Mouse (Mus musculus) brain, embryonic 18.5 days (tissue): ENCODE data around the gene Depp1.

Source experiments
- DNase-seq: peaks from one replicate; pipeline ENCODE4 v3.0.0-alpha.2; 2012; ENCODE audit warnings: low read depth, low spot score

Gene Depp1

DNA sequence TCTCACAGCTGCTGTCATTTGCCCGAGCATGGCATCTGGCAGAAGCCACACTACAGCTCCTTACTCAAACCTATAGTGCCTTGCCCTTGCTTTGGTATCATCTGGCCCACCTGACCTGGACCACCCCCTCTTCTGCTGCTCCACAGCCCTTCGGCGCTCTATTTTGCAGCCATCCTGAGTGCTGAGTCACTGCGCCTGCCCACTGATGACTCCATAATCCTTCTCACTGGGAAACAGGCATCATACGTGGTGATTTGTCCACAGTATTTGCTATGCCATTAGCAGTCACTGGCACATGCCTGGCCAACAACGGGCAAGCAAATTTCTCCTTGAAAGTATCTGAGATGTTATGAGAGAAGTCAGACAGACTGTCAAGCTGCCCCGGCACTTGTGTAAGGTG lies 598 bp upstream of the Depp1 start:
- DNase-seq: no peak

- DNase-seq: no peak
Observed at GRCm38 (mm10) chr6:116651437-116652118, 1.2 kb downstream of the Depp1 start.

DNA sequence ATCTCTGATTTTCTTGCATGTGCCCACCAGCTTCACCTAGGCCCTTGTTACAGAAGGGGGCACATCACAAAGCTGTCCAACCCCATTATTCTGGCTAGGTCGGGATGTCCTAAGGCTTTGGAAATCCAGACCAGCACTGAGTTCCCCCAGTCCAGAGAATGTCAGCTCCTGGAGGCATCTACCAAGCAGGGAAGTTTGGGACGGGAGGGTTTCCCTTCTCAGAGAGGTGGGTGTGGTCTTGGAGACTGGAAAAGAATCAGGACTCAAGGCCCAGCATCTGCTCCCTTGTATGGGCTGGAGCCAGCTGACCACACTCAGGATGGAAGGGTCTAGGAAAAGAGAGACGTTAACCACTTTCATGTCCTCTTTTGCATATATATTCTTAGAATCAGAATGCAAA lies 2.8 kb downstream of the Depp1 start:
- DNase-seq: no peak

DNA sequence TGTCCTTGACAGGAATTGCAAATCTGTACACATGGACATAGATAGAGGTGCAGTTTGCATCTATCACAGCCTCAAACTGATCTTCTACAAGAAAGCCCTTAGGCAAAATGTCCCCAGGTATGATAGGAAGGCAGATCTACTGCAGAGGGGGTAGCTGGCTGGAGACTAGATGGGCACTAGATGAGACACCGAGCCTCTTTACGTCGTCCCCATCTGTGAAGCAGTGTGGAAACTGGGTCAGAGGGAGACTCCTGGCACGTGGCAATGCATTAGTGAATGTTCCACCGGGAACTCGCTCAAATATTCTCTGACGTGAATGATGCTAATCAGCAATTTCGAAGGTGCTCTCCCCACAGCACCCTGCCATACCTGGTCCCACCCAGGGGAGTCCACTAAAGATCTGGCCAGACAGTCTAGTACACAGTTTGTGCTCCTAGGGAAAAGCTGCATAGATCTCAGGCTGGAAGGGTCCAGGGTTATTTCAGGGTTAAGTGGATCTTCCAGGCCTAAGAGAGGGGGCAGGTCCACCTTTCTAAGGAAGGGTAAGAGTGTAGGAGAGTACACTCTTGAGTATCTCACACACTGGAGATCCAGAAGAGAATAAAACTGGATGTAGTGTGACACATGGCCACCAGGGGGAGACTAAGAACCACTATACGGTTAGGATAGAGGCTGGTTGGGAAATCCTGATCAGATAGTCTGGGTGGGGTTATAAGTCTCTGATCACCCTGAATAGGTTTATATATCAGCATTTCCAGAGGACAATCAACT lies 3.5 kb downstream of the Depp1 start:
- DNase-seq: no peak

DNA sequence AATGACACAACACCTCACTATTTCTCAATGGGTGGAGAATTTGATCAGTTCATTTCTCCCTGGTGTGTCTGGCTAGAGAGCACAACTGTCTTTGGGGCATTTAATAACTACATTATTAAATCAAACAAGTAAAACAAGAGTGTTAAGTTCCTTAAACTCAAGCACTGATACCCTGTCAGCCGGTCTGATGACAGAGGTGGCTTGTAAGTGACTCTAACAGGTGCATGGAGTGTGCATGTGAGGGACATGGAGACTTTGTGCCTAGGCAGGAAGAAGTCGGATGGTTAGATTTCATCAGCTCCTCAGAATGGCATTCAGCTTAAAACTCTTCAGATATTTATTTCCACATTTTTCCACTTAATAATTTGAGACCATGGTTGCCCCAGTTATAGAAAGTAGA lies 13.0 kb downstream of the Depp1 start:
- DNase-seq: no peak

GRCm38 (mm10) chr6:116664031-116664430 lies 13.6 kb downstream of the Depp1 start:
- DNase-seq: no peak

GRCm38 (mm10) chr6:116664830-116665229 lies 14.4 kb downstream of the Depp1 start:
- no peak for DNase-seq

DNA sequence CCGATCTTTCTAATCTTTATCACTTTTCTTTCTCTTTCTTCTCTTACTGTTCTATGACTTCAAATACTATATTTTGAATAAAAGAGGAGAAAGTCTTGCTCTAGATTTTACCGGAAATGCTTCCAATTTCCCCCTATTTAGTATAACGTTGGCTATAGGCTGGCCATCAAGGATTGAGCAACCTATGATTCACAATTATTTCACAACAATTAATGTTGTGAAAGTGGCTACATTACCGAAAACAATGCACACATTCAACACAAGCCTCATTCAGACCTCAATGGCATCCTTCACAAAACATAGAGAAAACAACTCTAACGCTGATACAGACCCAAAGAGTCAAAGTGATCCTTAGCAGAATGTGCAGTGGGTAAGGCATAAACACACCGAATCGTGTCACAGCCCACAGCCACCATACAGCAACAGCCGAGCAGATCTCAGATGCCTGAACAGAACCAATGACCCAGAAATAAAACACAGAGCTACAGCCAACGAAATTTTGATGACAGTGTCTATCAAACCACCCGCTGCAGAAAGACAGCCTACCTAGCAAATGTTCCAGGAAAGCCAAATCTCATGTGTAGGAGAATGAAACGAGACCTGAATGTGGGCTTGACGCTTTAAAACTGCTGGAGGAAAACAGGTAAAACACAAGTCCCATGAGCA lies 15.8 kb downstream of the Depp1 start:
- DNase-seq: no peak

GRCm38 (mm10) chr6:116666892-116667291 lies 16.5 kb downstream of the Depp1 start:
- DNase-seq: no peak

- DNase-seq: no peak
Observed at GRCm38 (mm10) chr6:116667382-116667781, 17.0 kb downstream of the Depp1 start.

DNA sequence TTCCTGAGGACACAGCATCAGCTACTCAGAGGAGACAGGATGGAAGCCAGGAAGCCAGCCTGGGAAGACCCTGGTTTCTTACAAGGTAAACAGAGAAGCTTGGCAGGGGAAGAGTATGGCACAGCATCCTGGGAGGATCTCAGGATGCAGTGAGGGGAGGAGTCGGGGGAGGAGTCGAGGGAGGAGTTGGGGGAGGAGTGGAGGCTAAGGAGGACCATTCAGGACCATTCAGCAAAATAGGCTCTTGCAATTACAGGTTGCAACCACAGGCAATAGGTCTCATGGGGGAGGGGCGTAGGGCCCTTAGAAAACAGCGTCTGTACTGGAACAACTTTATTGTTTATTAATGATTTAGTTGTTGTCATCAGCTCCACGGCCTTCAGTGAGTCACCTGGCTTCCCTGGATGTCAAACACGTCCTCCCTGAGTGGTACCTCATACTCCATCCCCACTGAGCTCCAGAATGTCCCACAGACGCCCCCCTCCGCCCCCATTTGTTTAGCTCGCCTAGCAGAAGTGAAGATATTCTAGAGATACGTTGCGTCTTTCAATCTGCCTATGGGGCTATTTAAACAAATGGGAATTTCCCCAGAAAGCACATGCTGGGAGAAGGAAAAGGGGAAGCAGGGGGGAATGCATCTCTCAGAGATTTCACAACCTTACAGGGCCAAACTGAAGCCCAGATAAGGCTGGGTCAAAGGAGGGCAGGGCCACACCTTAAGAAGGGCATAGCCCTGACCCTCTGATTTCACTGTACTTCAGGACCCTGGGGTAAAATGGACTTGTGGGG lies 18.5 kb downstream of the Depp1 start:
- no peak for DNase-seq

DNA sequence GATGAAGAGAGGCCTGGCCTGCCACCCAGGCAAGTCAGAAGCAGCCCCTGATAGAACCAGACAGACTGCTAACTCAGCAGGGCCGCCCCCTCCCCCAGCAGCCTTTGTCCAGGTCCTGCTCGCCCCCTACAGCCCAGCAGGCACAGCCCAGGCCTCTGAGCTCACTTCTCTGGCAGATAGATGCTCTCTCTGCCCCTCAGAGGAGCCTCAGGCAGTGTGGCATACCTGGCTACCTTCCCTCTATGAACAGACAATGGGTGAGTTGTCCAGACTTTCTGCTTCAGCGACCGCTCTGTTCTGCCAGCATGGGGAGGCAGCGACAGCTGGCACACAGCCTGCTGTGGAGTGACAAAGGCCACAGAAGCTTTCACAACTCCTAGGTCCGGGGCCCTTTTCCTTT lies 19.7 kb downstream of the Depp1 start:
- DNase-seq: no peak

DNA sequence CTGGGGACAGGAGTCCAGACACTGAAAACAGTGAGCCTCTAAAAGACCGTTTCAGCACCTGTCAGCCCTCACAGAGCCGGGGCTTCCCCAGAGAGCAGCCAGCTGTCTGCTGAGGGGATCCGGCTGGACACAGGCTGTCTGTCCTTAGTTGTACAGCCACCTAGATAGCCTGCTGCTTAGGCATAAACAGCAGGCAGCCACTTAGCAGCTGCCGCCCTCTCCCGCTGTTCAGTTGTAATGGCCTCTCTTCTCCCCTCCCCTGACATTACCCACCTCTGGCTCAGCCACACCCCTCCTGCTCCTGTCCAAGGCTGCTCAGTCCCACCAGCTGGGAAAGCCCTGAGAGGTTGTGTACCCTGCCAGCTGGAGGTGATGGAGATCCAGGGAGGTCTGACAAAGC lies 20.6 kb downstream of the Depp1 start:
- no peak for DNase-seq

- DNase-seq: no peak
Observed at GRCm38 (mm10) chr6:116671768-116672167, 21.4 kb downstream of the Depp1 start.

DNA sequence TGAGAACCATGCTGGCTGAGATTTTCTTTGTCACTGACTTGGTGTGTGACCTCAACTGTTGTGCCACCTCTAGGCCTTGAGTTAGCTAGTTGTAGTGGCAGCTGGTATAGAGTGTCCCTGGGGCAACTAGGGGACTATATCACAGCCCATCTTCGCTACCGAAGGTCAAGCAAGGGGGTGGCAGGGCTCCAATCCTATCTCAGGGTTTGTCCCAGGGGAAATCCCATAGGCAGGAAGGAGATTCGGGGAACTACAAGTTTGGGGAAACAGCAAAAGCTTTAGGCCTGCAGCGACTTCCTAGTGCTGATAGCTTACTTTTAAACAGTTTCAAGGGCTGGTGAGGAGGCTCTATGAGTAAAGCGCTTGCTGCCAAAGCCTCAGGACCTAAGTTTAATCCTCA lies 21.9 kb downstream of the Depp1 start:
- no peak for DNase-seq

DNA sequence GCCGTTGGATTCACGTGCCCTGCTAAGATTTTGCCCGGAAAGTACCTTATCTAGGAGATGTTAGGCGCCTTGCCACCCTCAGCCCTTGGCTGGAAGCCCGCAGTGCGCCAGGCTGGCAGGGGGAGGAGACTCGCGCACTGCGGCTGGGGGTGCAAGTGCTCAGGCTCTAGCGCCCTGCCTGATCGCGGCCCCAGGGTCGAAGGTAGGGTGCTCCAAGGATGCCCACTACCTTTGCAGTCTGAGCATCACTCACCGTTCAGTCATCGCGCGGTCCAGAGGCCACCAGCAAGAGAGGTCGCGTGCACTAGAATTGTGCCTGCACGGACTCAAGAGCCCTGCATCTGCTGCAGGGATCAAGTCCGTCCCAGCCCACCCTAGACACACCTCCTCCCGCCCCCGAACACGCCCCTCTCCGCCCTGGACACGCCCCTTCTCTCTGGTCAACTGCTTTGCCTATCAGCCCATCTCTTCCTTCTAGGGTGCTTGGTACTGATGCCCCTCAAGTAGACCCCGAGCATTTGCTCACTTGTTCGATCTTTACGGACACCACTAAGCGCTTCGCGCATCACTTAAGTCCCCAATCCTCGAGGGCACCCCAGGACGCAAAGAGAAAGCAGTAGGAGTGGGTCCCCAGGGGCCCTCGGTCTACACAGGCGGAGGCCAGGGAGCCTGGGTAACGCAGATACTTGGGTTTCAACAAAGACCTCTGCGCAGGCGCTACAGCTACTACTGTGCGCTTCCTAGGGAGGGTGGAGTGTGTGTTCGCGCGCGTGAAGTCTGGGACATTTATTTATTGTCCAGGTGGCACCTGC lies 23.3 kb downstream of the Depp1 start, which contains the start of gene Rassf4:
Gene Rassf4 (minus strand): TSS at position 482 of the 812 bp plus-strand sequence.
- DNase-seq: peak; percentile 52

- no peak for DNase-seq
Observed at GRCm38 (mm10) chr6:116674283-116674886, 24.0 kb downstream of the Depp1 start.

DNA sequence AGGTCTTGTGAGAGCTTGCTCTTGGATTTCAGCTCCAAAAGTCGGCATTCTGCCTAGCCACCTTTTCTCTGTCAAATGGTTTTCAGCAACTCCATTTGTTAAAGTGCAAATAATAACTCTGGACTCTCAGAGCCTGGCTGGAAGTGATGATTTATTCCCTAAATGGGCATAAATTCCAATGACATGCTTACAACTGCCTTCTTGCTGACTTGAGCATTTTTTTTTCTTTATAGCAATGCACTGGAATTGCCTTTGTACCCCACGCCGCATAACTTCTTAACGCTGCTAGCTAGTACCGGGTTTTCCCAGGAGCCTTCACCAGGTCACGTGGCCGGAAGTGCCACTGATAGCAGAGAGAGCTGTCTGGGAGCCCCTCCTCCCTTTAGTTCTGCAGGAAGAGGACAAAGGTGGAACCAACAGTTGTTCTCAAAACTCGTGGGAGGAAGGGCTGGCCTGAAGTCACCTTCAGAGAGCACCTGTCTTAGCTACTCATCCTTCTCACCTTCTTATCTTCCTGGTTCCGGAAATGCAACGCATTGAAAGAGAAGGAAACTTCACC lies 26.0 kb downstream of the Depp1 start:
- DNase-seq: no peak

DNA sequence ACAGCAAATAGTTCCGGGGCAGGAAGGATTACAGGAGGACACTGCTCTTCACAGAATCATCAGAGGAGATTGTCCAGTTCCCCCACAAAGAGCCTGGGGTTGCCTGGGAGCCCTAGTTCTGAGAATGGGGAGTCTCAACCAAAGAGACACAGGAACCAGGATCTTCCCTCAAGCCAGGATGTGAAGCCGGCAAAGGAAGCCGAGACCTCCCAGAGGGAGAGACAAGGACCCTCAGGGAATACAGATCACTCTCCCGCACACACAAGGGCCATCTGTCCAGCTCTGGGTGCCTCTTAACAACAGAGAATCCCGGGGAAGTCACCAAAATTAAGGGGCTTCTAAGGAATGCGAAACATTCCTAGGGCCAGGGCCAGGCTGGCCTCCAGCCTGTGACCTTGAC lies 26.9 kb downstream of the Depp1 start:
- DNase-seq: no peak

GRCm38 (mm10) chr6:116679563-116680288 lies 29.3 kb downstream of the Depp1 start:
- DNase-seq: no peak
